Mouse (Mus musculus) heart, postnatal 25 days (tissue): Measurements from ENCODE around the gene Gjb3. TPM values are rescaled to one million over a fixed set of nuclear protein-coding genes. Genes with fewer than 3 reads are reported as not detected.

ENCODE experiments used
- DNase-seq: peaks from one replicate; pipeline ENCODE4 v3.0.0; 2022; ENCODE audit warnings: low spot score
- intact Hi-C: fragments of 180-260 bp; cut with DNase I; formaldehyde crosslinking; loops from one replicate; pipeline ENCODE4 v1.15.1; 2025
- total RNA-seq, 2 experiments: library from RNA; stranded (reverse); gene quantifications; 2 replicates each; pipeline ENCODE4 v1.2.3; 2021

Gjb3 gene
- total RNA-seq, 2 experiments from 2014 or later = 0.13 TPM; not detected in 1

DNA sequence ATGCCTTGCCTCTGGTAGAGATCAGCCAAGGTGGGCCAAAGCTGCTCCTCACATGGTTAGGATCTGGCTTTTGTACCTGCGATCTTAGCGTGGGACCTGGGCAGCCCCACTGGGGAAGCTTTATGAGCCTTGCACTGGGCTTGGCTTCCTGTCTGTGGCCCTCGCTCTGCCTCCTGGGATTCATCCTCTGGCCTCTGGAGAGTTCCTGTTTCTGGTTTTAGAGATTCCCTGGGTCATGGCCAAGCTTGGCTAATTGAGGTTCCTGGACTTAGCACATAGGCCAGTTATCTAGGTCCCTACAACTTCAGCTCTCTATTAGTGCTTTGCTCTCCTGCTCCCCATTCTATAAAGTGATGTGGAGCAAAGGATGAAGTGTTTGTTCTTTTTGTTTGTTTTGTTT, 26.8 kb downstream of the Gjb3 start:
- intact Hi-C loops = no loop called here
- DNase-seq = no peak

DNA sequence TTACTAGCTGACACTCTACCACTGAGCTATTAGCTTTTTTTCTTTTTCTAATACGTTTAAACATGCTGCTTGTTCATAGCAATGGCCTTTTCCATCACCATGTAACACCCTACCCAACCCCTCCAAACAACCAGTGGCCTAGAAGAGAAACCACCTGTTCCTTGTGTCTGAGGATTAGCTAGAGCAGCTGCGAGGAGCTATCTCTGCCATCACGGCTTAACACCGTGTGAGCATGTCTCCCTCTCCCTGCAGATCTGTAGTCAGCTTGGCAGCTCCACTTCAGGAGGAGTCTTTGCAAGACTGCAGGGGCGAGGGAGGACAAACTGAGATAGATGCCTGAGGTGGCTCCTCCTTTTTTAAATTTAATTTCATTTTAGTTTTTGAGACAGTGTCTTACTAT, 30.1 kb downstream of the Gjb3 start:
- intact Hi-C loops = no loop called here
- DNase-seq = no peak

DNA sequence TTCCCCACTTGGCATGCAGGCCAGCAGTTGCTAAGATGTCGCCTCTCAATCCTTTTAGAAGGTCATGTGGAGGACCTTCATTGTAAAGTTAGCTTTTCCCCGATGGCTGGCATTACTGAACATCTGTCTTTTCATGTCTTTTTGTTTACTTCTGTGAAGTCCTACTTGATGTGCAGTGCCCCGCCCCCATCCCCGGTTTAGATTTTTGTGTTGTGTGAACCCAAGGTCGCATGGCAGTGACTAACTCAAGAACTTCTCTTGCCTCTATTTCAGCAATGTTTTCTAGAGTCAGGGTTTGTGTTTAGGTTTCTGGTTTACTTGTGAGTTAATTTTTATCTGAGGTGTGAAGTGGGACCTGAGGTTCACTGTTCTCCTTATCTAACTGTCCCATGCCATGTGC, 38.0 kb downstream of the Gjb3 start:
- DNase-seq = no peak
- intact Hi-C loops = no loop called here

DNA sequence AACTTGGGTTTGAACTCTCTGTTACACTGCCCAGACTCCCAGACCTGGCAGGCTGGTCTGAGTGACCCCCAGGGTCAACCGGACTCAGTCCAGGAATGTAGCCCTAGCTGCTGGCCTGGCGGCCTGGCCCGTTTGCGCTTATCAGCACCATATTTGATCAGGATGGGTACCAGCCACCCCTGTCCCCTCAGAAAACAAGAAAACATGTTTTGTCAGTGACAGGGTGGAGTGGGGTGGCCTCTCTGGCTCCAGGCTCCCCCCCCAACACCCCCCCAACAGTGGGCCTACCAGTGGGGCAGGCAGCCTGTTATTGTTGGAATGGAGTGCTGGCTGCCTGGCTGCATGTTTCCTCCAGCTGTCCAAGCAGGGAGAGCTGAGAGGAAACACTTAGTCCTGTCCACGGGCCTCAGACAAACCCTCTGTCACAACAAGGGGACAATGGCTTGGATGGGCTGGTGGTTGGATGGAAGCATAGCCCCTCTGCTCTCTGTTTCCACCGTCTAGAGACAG, 41.5 kb downstream of the Gjb3 start:
- intact Hi-C loops = no loop called here
- peak; percentile 75 for DNase-seq

DNA sequence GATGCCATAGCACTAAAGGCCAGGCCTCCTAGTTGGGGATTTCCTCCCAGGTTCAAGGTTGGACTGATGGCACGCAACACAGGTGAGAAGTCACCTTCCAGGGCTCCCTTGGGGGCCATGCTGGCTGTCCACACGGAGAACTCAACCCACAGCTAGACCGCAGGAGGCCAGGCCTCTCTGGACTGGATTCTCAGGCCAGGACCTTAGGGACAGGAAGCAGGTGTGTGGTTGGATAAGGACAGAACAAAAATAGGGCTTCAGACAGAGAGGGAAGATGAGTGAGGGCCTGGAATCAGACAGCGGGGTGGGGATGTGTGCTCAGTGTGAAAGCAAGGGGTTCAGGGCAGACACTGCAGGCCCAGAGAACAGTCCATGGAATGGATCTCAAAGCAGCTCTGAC, 43.7 kb downstream of the Gjb3 start:
- no peak for DNase-seq
- intact Hi-C loops = no loop called here

DNA sequence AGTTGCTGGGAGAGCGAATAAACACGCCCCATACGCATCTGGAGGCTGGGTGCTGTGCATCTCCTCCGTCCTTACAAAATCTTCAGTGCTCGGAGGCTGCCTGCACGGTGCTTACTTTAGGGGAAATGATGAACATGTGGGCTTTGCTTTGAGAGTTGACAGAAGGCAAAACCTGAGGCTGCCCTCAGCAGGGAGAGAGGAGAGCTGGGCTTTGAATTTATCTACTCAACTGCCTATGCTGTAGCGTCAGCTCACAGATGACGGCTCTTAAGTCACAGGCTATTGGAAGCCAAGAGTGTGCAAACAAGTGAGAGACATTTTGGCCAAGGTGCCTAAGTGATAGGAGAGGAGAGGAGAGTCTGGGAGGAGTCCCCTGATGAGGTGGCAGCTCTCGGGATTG, 51.4 kb downstream of the Gjb3 start:
- no peak for DNase-seq
- intact Hi-C loops = loop anchor here (2.0 kb wide), 1 partner anchor 34 kb away; no protein-coding TSS in a partner anchor

DNA sequence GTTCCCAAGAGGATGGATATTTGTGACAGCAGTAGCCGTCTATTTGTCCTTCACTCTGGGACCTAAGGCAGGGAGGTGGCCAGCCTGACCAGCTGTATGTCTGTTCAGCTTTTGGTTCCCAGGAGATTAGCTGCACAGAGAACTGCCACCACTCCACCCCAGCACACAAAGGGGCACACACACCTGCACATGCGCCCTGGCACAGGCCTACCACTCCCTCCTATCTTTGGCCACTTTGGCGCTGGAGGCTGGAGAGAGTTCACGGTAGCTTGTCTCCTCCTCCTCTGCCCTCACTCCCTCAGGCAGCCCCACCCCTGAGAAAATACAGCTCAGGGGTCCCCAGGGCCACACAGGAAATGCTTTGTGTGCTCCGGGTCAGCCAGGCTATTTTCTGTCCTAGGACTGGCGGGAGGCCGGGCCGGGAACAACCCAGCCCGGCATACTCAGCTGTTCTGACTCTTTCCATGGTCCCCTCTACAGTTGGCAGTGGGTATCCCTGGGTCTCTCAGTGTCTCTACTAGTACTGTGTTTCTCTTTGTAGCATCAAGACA, 52.1 kb downstream of the Gjb3 start:
- DNase-seq = peak; percentile 68
- intact Hi-C loops = loop anchor here (2.0 kb wide), 1 partner anchor 34 kb away; no protein-coding TSS in a partner anchor

Other genes starting within 250 kb of the Gjb3 start
- gene Tmem35b, start 207.2 kb downstream of the Gjb3 start, total RNA-seq = 1 to 10 TPM; 1.5 TPM
- under 1 TPM; 0.10 to 0.48 TPM for gene Dlgap3, start 161.6 kb downstream of the Gjb3 start, total RNA-seq
- 10 to 100 TPM; 49.2 to 50.6 TPM for gene Smim12, start 87.1 kb downstream of the Gjb3 start, total RNA-seq
- 10 to 100 TPM; 11.1 to 12.5 TPM for gene Gja4, start 16.8 kb downstream of the Gjb3 start, total RNA-seq
- not detected for gene Gjb4, start 23.2 kb upstream of the Gjb3 start, total RNA-seq
- gene Gjb5, start 27.3 kb upstream of the Gjb3 start, total RNA-seq = under 1 TPM in 1 of 2 experiments, not detected in 1; 0.45 TPM